ENCODE assay signal across 20 mouse cellular contexts in genomic region chr2:166743504-166743903, GRCm38 (mm10). TPM values are rescaled to one million over a fixed set of nuclear protein-coding genes. Genes with fewer than 3 reads are reported as not detected.
DNase-seq lines count a peak whose midpoint lies in the region; ATAC-seq and TF ChIP-seq lines count a peak whose summit lies in the region.
"Had no signal": no experiment of that assay in that cellular context is flagged by ENCODE, and none has a peak within 500 bp of the region (broad histone marks: within the 10 kb centered on the region; RNA-seq: fewer than 3 reads in every experiment).

No protein-coding gene starts in this region.

- TF ChIP-seq POLR2A in ES-Bruce4 (IDR thresholded peaks at IDR 0.05; ENCODE audit: insufficient read depth, low read length), result no peak

- no peak overlapping the region for H3K4me2 ChIP-seq in hindbrain, embryonic 16.5 days (ENCODE audit: low read length)
- H3K4me2 ChIP-seq: heart, embryonic 13.5 days; hindbrain, embryonic 12.5 days had no signal

- H3K4me3 ChIP-seq in hindbrain, embryonic 10.5 days, result no peak overlapping the region
- H3K4me3 ChIP-seq in hindbrain, embryonic 16.5 days (ENCODE audit: low read length), result no peak overlapping the region
- H3K4me3 ChIP-seq in ES-Bruce4 (ENCODE audit: low read depth, low read length), result no peak overlapping the region
- H3K4me3 ChIP-seq in macrophage (ENCODE audit: inconsistent target), result no peak overlapping the region
- H3K4me3 ChIP-seq: erythroblast, embryonic 14.5 days; heart, embryonic 13.5 days; hindbrain, embryonic 12.5 days had no signal

- TF ChIP-seq EP300 in ES-Bruce4 (IDR thresholded peaks at IDR 0.05; ENCODE audit: insufficient read depth, low read depth, low read length), result peak; percentile 26; the same call in 1 of the 2 replicates

- no peaks in the 10 kb centered on the region for H3K27me3 ChIP-seq in hindbrain, embryonic 10.5 days (ENCODE audit: insufficient read depth, poor library complexity, severe bottlenecking)
- no peaks in the 10 kb centered on the region for H3K27me3 ChIP-seq in hindbrain, embryonic 16.5 days (replicated peaks; ENCODE audit: control insufficient read depth, insufficient read depth, low read length)
- no peaks in the 10 kb centered on the region for H3K27me3 ChIP-seq in ES-Bruce4 (ENCODE audit: control insufficient read depth, insufficient read depth, low read length, poor library complexity, severe bottlenecking)
- H3K27me3 ChIP-seq: CH12.LX; heart, embryonic 13.5 days; hindbrain, embryonic 12.5 days had no signal

- WGBS in hindbrain, embryonic 10.5 days, result 45% methylated on average over 4 of the region's 4 CpGs
- 32% methylated on average over 4 of the region's 4 CpGs for WGBS in hindbrain, embryonic 16.5 days
- 91% methylated on average over 4 of the region's 4 CpGs for WGBS in macrophage (ENCODE audit: missing documents)

- no peak overlapping the region for H3K9ac ChIP-seq in hindbrain, embryonic 16.5 days (ENCODE audit: low read depth, low read length)
- no peak overlapping the region for H3K9ac ChIP-seq in ES-Bruce4 (ENCODE audit: low read depth, poor library complexity, severe bottlenecking)
- H3K9ac ChIP-seq: heart, embryonic 13.5 days had no signal

- peaks cover 34% of the 10 kb centered on the region for H3K4me1 ChIP-seq in hindbrain, embryonic 10.5 days (replicated peaks)
- H3K4me1 ChIP-seq in hindbrain, embryonic 16.5 days (ENCODE audit: control insufficient read depth, insufficient read depth, low read depth, low read length), result no peaks in the 10 kb centered on the region
- peaks cover 7% of the 10 kb centered on the region for H3K4me1 ChIP-seq in ES-Bruce4 (ENCODE audit: control insufficient read depth, insufficient read depth, low read length)

- no peaks in the 10 kb centered on the region for H3K36me3 ChIP-seq in hindbrain, embryonic 10.5 days
- no peaks in the 10 kb centered on the region for H3K36me3 ChIP-seq in hindbrain, embryonic 16.5 days (ENCODE audit: control insufficient read depth, insufficient read depth, low read length)
- H3K36me3 ChIP-seq in ES-Bruce4 (ENCODE audit: control insufficient read depth, insufficient read depth, low read length, poor library complexity, severe bottlenecking) (no peaks in the 10 kb centered on the region), macrophage (ENCODE audit: inconsistent target) (no peaks in the 10 kb centered on the region)
- H3K36me3 ChIP-seq: G1E; heart, embryonic 13.5 days; hindbrain, embryonic 12.5 days had no signal

- no peaks in the 10 kb centered on the region for H3K79me2 ChIP-seq in macrophage (ENCODE audit: inconsistent target)

- no peak for DNase-seq in hindbrain, embryonic 10.5 days (ENCODE audit: low spot score)
- peak; percentile 50 for DNase-seq in ZHBTc4 (ENCODE audit: low read depth, low spot score)
- DNase-seq in right cerebral cortex, postnatal 10 days (ENCODE audit: low spot score in 2 of 2), result no peak
- no peak for DNase-seq in kidney, postnatal 25 days
- DNase-seq: adrenal gland, postnatal 10 days; cerebellum, adult 11 months; cerebellum, adult 8-10 months; cerebellum, postnatal 14 days; gastrocnemius, postnatal 14 days; heart, postnatal 36 days had no signal

- no peak for TF ChIP-seq CTCF in ES-Bruce4 (IDR thresholded peaks at IDR 0.05; ENCODE audit: low read depth, low read length)

- peak overlapping the region; percentile 60 for H3K27ac ChIP-seq in hindbrain, embryonic 10.5 days
- no peak overlapping the region for H3K27ac ChIP-seq in hindbrain, embryonic 16.5 days (ENCODE audit: low read depth, low read length)
- H3K27ac ChIP-seq in ES-Bruce4 (ENCODE audit: insufficient read depth, low read length) (no peak overlapping the region), macrophage (0 out of 2 replicates have a peak overlapping the region, but pooled peaks have one; percentile 82)
- H3K27ac ChIP-seq: heart, embryonic 13.5 days; hindbrain, embryonic 12.5 days; hindbrain, postnatal 0 days had no signal

- ATAC-seq in hindbrain, embryonic 16.5 days, result no peak
- ATAC-seq: forebrain, embryonic 16.5 days; hindbrain, postnatal 0 days had no signal

- no peaks in the 10 kb centered on the region for H3K9me3 ChIP-seq in hindbrain, embryonic 10.5 days
- no peaks in the 10 kb centered on the region for H3K9me3 ChIP-seq in hindbrain, embryonic 16.5 days (ENCODE audit: control insufficient read depth, low read length)
- H3K9me3 ChIP-seq in ES-Bruce4 (replicated peaks; ENCODE audit: control insufficient read depth, insufficient read depth, low read length, poor library complexity, severe bottlenecking), result no peaks in the 10 kb centered on the region
- H3K9me3 ChIP-seq: G1E; heart, embryonic 13.5 days; hindbrain, embryonic 12.5 days had no signal

RNA-seq across cellular contexts. Expression of gene Prex1, which starts 29.9 kb away (rescaled TPM):
- polyA plus RNA-seq in hindbrain, embryonic 10.5 days (2016; fragmentation: Nextera tagmentation; extraction: Ambion mirVana), result 36.8 and 44.1 TPM in 2 replicates
- 27.3 and 32.5 TPM in 2 replicates for polyA plus RNA-seq in hindbrain, embryonic 16.5 days (2015; fragmentation: Nextera tagmentation; extraction: Ambion mirVana)
- 10.0 and 10.2 TPM in 2 replicates for polyA plus RNA-seq in ES-Bruce4 (2011; ENCODE audit: insufficient read depth, insufficient read length, low read depth, missing spikeins)
- total RNA-seq in macrophage (2018; cell fraction: chromatin; rRNA removed), result 100 to 1,000 TPM; 118 to 441 (median 223) TPM
- total RNA-seq in macrophage (2018; cell fraction: cytosol; rRNA removed), result 100 to 1,000 TPM in 13 of 26 experiments, 10 to 100 TPM in 13; 69.1 to 196 (median 100) TPM
- 100 to 1,000 TPM in 22 of 26 experiments, 10 to 100 TPM in 4; 83.5 to 258 (median 137) TPM for total RNA-seq in macrophage (2018; cell fraction: nucleus; rRNA removed)
- polyA plus RNA-seq in macrophage (2018), result 51.9 to 91.8 TPM (median 63.2 TPM) in 3 replicates

RNA-seq across cellular contexts. Expression of gene Trp53rkb, which starts 48.8 kb away (rescaled TPM):
- 11.0 and 12.8 TPM in 2 replicates for polyA plus RNA-seq in hindbrain, embryonic 10.5 days (2016; fragmentation: Nextera tagmentation; extraction: Ambion mirVana)
- polyA plus RNA-seq in hindbrain, embryonic 16.5 days (2015; fragmentation: Nextera tagmentation; extraction: Ambion mirVana), result 7.3 and 7.8 TPM in 2 replicates
- 2.4 and 4.3 TPM in 2 replicates for polyA plus RNA-seq in ES-Bruce4 (2011; ENCODE audit: insufficient read depth, insufficient read length, low read depth, missing spikeins)
- 10 to 100 TPM in 1 of 26 experiments, 1 to 10 TPM in 23, under 1 TPM in 2; 0.65 to 14.7 (median 4.1) TPM for total RNA-seq in macrophage (2018; cell fraction: chromatin; rRNA removed)
- 1 to 10 TPM in 20 of 26 experiments, under 1 TPM in 6; 0.61 to 3.2 (median 1.4) TPM for total RNA-seq in macrophage (2018; cell fraction: cytosol; rRNA removed)
- total RNA-seq in macrophage (2018; cell fraction: nucleus; rRNA removed), result 10 to 100 TPM in 1 of 26 experiments, 1 to 10 TPM in 23, under 1 TPM in 2; 0.80 to 10.0 (median 3.7) TPM
- polyA plus RNA-seq in macrophage (2018), result 0.82 to 1.9 TPM (median 1.2 TPM) in 3 replicates

Comparison
In these comparisons a context has a peak if more than half of its experiments do, and no peak if none do; other contexts are left out.
1. H3K27ac ChIP-seq: peak in hindbrain, embryonic 10.5 days (single experiment) and macrophage (single experiment); none in hindbrain, embryonic 16.5 days (single experiment) and ES-Bruce4 (single experiment).